Mouse (Mus musculus) ES-Bruce4 (cell line): Measurements from ENCODE around the gene Tgfbr2.

Experiments
- EP300 ChIP-seq: IDR thresholded peaks from 2 replicates; pipeline ENCODE4 v1.6.1; 2011; ENCODE audit warnings: low read depth, low read length; ENCODE audit not compliant: insufficient read depth
- POLR2A ChIP-seq: IDR thresholded peaks from one replicate; pipeline ENCODE4 v1.8.1; 2011; ENCODE audit warnings: low read length; ENCODE audit not compliant: insufficient read depth

- no peak for TF ChIP-seq POLR2A
- no peak for TF ChIP-seq EP300
Measured at GRCm38 (mm10) chr9:116083726-116084323, 91.3 kb downstream of the Tgfbr2 start.
